Mouse (Mus musculus) C2C12 (cell line): ENCODE data around the gene AC131692.1. TPM values are rescaled to one million over a fixed set of nuclear protein-coding genes. Genes with fewer than 3 reads are reported as not detected.

Experiments
- H3K27me3 ChIP-seq: one replicate; pipeline ENCODE4 v1.6.1; 2011; ENCODE audit not compliant: control insufficient read depth, insufficient read depth, insufficient read length
- H3K36me3 ChIP-seq: one replicate; pipeline ENCODE4 v1.6.1; 2011; ENCODE audit not compliant: control insufficient read depth, insufficient read depth
- H3K4me3 ChIP-seq: one replicate; pipeline ENCODE4 v1.5.1; 2011; ENCODE audit warnings: mild to moderate bottlenecking, control low read depth; ENCODE audit not compliant: poor library complexity, insufficient read depth, severe bottlenecking
- H3K79me2 ChIP-seq: one replicate; pipeline ENCODE4 v1.6.1; 2011; ENCODE audit not compliant: control insufficient read depth, insufficient read depth
- H3K79me3 ChIP-seq: one replicate; pipeline ENCODE4 v1.6.1; 2011; ENCODE audit warnings: low read depth, control low read depth
- H3ac ChIP-seq: one replicate; pipeline ENCODE3; 2011; ENCODE audit warnings: low read depth; ENCODE audit not compliant: control insufficient read depth, insufficient read length
- CEBPB ChIP-seq: IDR thresholded peaks from one replicate; pipeline ENCODE4 v1.6.1; 2011; ENCODE audit warnings: low read depth, mild to moderate bottlenecking, control low read depth, moderate library complexity
- CTCF ChIP-seq: IDR thresholded peaks from one replicate; pipeline ENCODE4 v1.5.1; 2011; ENCODE audit not compliant: control insufficient read depth, insufficient read depth, insufficient read length
- FOSL1 ChIP-seq: IDR thresholded peaks from one replicate; pipeline ENCODE4 v1.8.0; 2011; ENCODE audit warnings: mild to moderate bottlenecking, low read length; ENCODE audit not compliant: poor library complexity, insufficient read depth, severe bottlenecking
- MAX ChIP-seq: IDR thresholded peaks from one replicate; pipeline ENCODE4 v1.6.1; 2011; ENCODE audit warnings: mild to moderate bottlenecking, control low read depth
- MYOD1 ChIP-seq: IDR thresholded peaks from one replicate; pipeline ENCODE4 v1.6.1; 2011; ENCODE audit warnings: low read depth; ENCODE audit not compliant: control insufficient read depth, insufficient read length
- MYOG ChIP-seq: IDR thresholded peaks from one replicate; pipeline ENCODE4 v1.6.1; 2011; ENCODE audit not compliant: control insufficient read depth, insufficient read length; ENCODE audit errors: extremely low read depth
- USF1 ChIP-seq: IDR thresholded peaks from one replicate; pipeline ENCODE4 v1.6.1; 2011; ENCODE audit warnings: low read depth, mild to moderate bottlenecking, control low read depth, moderate library complexity
- polyA plus RNA-seq: library from polyadenylated mRNA; unstranded; fragments of >200 nt; fragmentation: generic; extraction: Trizol; gene quantifications from one replicate; pipeline ENCODE4 v1.2.1, GENCODE M21; 2012; ENCODE audit warnings: missing spikeins

The AC131692.1 gene
- polyA plus RNA-seq, 1 experiment: 0.36 TPM

GRCm38 (mm10) chr19:6117346-6117985 is 23.2 kb downstream of the AC131692.1 start:
- no peak for TF ChIP-seq CEBPB
- no peak for TF ChIP-seq MAX
- no peak for TF ChIP-seq FOSL1
- TF ChIP-seq MYOD1: no peak
- no peak for TF ChIP-seq MYOG
- TF ChIP-seq USF1: no peak
- no peak for TF ChIP-seq CTCF
- H3K79me2 ChIP-seq: peaks cover 27% of the 10 kb centered on the region
- peaks cover 16% of the 10 kb centered on the region for H3K79me3 ChIP-seq
- H3K27me3 ChIP-seq: no peaks in the 10 kb centered on the region
- peak overlapping the region; percentile 74 for H3K4me3 ChIP-seq
- peaks cover 22% of the 10 kb centered on the region for H3K36me3 ChIP-seq
- H3ac ChIP-seq: peak overlapping the region; percentile 95

- Histone ChIP-seq H3K4me3 (peak within 1 kb of the TSS; percentile 74), H3K27me3 (no peaks in the 10 kb centered on the region), H3K36me3 (peaks cover 22% of the 10 kb centered on the region), H3K79me2 (peaks cover 27% of the 10 kb centered on the region), H3ac (peak within 1 kb of the TSS; percentile 95), H3K79me3 (peaks cover 16% of the 10 kb centered on the region)
- TF ChIP-seq CTCF: no peak
- no peak for TF ChIP-seq MYOD1
- no peak for TF ChIP-seq FOSL1
- TF ChIP-seq MAX: peak; percentile 67
Observed at GRCm38 (mm10) chr19:6117986-6118676, 23.9 kb downstream of the AC131692.1 start, which contains the start of gene Sac3d1. Gene Sac3d1, minus strand, starts transcription at chr19:6118650.

DNA sequence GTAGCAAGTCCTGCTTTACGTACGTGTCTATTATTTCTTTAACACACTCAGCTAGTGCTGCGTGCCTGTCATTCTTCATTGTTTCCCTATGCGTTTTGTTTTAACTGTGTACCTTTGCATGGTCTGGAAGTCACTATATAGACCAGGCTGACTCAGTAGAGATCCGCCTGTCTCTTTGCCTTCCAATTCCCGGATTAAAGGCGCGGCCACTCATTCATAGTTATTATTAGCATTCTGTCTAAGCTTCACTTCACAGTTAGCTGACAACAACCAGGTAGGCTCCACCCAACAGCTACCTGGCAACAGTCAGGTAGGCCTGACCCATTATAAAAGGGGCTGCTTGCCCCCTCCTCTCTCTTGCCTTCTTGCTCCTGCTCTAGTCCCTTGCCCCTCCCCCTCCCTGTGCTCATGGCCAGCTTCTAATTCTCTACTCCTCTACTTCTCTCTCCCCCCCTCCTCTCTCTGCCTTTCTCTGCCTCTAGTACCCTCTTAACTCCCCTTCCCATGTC is 24.5 kb downstream of the AC131692.1 start:
- peaks cover 27% of the 10 kb centered on the region for H3K36me3 ChIP-seq
- H3K79me2 ChIP-seq: peaks cover 27% of the 10 kb centered on the region
- TF ChIP-seq USF1: no peak
- no peak for TF ChIP-seq MAX
- no peak for TF ChIP-seq CTCF
- no peak for TF ChIP-seq MYOG
- TF ChIP-seq FOSL1: no peak
- no peak for TF ChIP-seq MYOD1
- TF ChIP-seq CEBPB: no peak
- peak overlapping the region; percentile 74 for H3K4me3 ChIP-seq
- H3K79me3 ChIP-seq: peaks cover 16% of the 10 kb centered on the region
- H3ac ChIP-seq: peak overlapping the region; percentile 38
- H3K27me3 ChIP-seq: no peaks in the 10 kb centered on the region

GRCm38 (mm10) chr19:6121761-6122160 is 27.5 kb downstream of the AC131692.1 start:
- Histone ChIP-seq H3K27me3 (no peaks in the 10 kb centered on the region), H3K4me3 (no peak overlapping the region), H3K36me3 (peaks cover 8% of the 10 kb centered on the region), H3K79me2 (peaks cover 12% of the 10 kb centered on the region), H3K79me3 (peaks cover 9% of the 10 kb centered on the region), H3ac (no peak overlapping the region)
- no peak for TF ChIP-seq FOSL1
- no peak for TF ChIP-seq MAX
- no peak for TF ChIP-seq MYOG
- no peak for TF ChIP-seq USF1
- TF ChIP-seq CEBPB: no peak

- H3K27me3 ChIP-seq: no peaks in the 10 kb centered on the region
- H3K79me2 ChIP-seq: no peaks in the 10 kb centered on the region
- peaks cover 8% of the 10 kb centered on the region for H3K36me3 ChIP-seq
- H3K79me3 ChIP-seq: no peaks in the 10 kb centered on the region
- H3K4me3 ChIP-seq: no peak overlapping the region
- H3ac ChIP-seq: no peak overlapping the region
- TF ChIP-seq USF1 (no peak), CTCF (no peak), CEBPB (no peak), MYOD1 (no peak), MYOG (no peak), MAX (no peak), FOSL1 (no peak)
Observed at GRCm38 (mm10) chr19:6123330-6123729, 29.1 kb downstream of the AC131692.1 start.

- Histone ChIP-seq H3K27me3 (no peaks in the 10 kb centered on the region), H3K4me3 (no peak overlapping the region), H3K36me3 (peaks cover 8% of the 10 kb centered on the region), H3K79me2 (no peaks in the 10 kb centered on the region), H3K79me3 (no peaks in the 10 kb centered on the region), H3ac (no peak overlapping the region)
- TF ChIP-seq FOSL1 (no peak), MYOG (no peak), USF1 (no peak), MAX (no peak), MYOD1 (no peak), CTCF (no peak), CEBPB (no peak)
Observed at GRCm38 (mm10) chr19:6124898-6125297, 30.7 kb downstream of the AC131692.1 start.
